Mouse (Mus musculus): Measurements from ENCODE around the gene Stt3a. TPM values are rescaled to one million over a fixed set of nuclear protein-coding genes. Genes with fewer than 3 reads are reported as not detected.
A peak's percentile ranks its signal among the peaks of the same experiment; 100 is the strongest.

Gene Stt3a
- polyA plus RNA-seq (2012; fragmentation: generic; extraction: Trizol), result 287 TPM
- long read RNA-seq, experiment 1, full-length matches to known transcripts, result 128 of 157 reads
- long read RNA-seq, experiment 1, partial matches to known transcripts, result 22 of 157 reads
- long read RNA-seq, experiment 1, other reads (novel, unspliced or antisense), result 7 of 157 reads
- long read RNA-seq, experiment 2, full-length matches to known transcripts, result 1,098 of 1,248 reads
- long read RNA-seq, experiment 2, partial matches to known transcripts, result 93 of 1,248 reads
- long read RNA-seq, experiment 2, other reads (novel, unspliced or antisense), result 57 of 1,248 reads

DNA sequence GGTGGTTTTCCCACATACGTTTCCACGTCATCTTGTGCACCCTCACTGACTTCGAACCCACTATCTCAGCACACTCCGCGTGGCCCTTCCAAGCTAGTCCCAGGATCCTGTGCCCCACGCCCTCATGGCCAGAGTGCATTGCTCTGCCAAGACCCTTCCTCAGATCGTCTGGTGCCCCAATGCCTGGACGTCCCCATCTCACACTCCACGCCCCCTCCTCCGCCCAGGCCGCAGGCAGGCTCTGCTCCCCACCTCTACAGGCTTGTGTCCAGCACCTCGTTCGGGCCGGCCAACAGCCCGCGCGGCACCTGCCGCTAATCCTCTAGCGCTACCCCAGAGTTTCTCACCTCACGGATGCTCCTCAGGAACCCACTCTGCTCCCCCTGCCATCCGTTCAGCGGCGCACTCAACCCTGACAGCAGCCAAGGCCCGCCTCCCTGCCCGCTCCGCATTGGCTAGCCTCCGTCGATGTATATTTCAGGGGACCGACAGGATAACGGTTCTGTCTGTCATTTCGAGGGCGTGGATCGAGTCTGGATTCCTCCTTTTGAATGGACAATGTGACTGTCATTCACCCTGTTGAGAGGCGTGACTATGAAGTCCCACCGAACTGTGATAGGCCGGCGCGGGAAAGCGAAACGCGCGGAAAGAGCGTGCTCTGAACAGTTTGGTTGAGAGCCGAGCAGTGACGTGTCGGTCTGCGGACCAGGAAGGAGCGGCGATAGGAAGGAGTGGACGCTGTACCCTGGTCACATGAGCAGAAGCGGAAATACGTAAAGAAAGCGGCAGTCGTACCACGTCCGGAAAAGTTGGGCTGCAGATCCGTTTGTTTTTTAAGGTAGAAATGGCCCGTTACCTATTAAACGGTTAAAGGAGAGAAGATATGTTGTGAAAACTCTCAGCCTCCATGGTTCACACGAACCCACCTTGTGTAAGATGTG, at the start of gene Stt3a:
Gene Stt3a, minus strand, starts transcription at position 477 of the 941 bp plus-strand sequence.
- H3K36me3 ChIP-seq (ENCODE audit: control insufficient read depth, insufficient read depth), result peaks cover 28% of the 10 kb centered on the region
- TF ChIP-seq USF1 (IDR thresholded peaks at IDR 0.05; ENCODE audit: low read depth) (peak; percentile 98), CEBPB (IDR thresholded peaks at IDR 0.05; ENCODE audit: low read depth) (no peak), CTCF (IDR thresholded peaks at IDR 0.05; ENCODE audit: control insufficient read depth, insufficient read depth, insufficient read length) (no peak), FOSL1 (IDR thresholded peaks at IDR 0.05; ENCODE audit: insufficient read depth, low read length, poor library complexity, severe bottlenecking) (no peak), MAX (IDR thresholded peaks at IDR 0.05) (peak; percentile 79), MYOG (IDR thresholded peaks at IDR 0.05; ENCODE audit: control insufficient read depth, extremely low read depth, insufficient read length) (no peak), MYOD1 (IDR thresholded peaks at IDR 0.05; ENCODE audit: control insufficient read depth, insufficient read length, low read depth) (no peak)
- H3K27me3 ChIP-seq (ENCODE audit: control insufficient read depth, insufficient read depth, insufficient read length), result no peaks in the 10 kb centered on the region

DNA sequence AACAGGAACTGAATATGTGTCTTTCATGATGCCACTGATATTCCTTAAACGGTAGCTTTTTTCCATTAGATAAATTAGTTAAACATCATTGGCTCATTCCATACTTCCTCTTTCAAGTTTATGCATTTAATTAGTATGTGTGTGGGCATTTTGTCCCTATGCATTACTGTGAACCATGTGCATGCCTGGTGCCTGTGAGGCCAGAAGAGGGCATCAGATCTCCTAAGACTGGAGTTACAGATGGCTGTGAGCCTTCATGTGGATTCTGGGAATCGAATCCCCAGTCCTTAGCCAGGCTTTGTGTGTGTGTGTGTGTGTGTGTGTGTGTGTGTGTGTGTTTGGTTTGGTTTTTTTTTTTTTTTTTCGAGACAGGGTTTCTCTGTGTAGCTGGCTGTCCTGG, 47.0 kb upstream of the Stt3a start:
- peaks cover 9% of the 10 kb centered on the region for H3K27me3 ChIP-seq (ENCODE audit: control insufficient read depth, insufficient read depth, insufficient read length)
- no peak overlapping the region for H3ac ChIP-seq (ENCODE audit: control insufficient read depth, insufficient read length, low read depth)
- H3K4me3 ChIP-seq (ENCODE audit: insufficient read depth, poor library complexity, severe bottlenecking), result no peak overlapping the region
- no peaks in the 10 kb centered on the region for H3K79me3 ChIP-seq (ENCODE audit: low read depth)
- no peaks in the 10 kb centered on the region for H3K79me2 ChIP-seq (ENCODE audit: control insufficient read depth, insufficient read depth)
- peak; percentile 30 for TF ChIP-seq CTCF (IDR thresholded peaks at IDR 0.05; ENCODE audit: control insufficient read depth, insufficient read depth, insufficient read length)
- TF ChIP-seq CEBPB (IDR thresholded peaks at IDR 0.05; ENCODE audit: low read depth), result no peak
- H3K36me3 ChIP-seq (ENCODE audit: control insufficient read depth, insufficient read depth), result no peaks in the 10 kb centered on the region

More for the DNA sequence above, at the start of gene Stt3a:
- H3ac ChIP-seq (ENCODE audit: control insufficient read depth, insufficient read length, low read depth), result peak within 1 kb of the TSS; percentile 96
- peaks cover 32% of the 10 kb centered on the region for H3K79me3 ChIP-seq (ENCODE audit: low read depth)
- peak within 1 kb of the TSS; percentile 96 for H3K4me3 ChIP-seq (ENCODE audit: insufficient read depth, poor library complexity, severe bottlenecking)
- peaks cover 45% of the 10 kb centered on the region for H3K79me2 ChIP-seq (ENCODE audit: control insufficient read depth, insufficient read depth)

DNA sequence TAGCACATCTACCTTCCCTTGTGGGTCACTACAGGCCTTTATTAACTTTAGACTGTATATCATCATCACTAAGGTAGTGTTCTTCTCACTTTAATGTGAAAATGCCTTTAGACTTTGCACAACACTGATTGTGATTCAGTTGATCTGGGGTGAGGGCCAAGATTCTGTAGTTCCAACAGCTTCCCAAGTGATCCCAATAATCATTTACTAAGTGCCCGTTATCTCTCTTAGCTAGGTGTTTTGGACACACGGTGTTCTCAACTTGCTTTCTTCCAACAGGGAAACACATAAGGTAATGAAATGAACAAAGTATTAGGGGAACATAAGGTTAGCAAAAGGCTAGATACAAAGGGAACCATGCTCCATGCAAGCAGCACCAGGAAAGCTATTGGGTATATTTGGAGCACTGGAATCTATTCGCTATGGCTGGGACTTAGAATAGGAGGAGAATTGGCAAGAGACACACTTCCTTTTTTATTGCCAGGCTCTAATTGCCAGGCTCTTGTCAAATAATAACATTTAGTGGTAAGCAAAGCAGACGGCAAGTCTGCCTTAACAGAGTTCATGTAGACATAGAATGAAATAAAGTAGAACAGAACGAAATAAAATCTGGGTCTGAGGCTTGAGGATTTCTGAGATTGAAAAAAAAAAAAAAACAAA, 40.8 kb upstream of the Stt3a start:
- Histone ChIP-seq H3K27me3 (ENCODE audit: control insufficient read depth, insufficient read depth, insufficient read length) (no peaks in the 10 kb centered on the region), H3K4me3 (ENCODE audit: insufficient read depth, poor library complexity, severe bottlenecking) (no peak overlapping the region), H3K79me2 (ENCODE audit: control insufficient read depth, insufficient read depth) (no peaks in the 10 kb centered on the region), H3K36me3 (ENCODE audit: control insufficient read depth, insufficient read depth) (no peaks in the 10 kb centered on the region), H3ac (ENCODE audit: control insufficient read depth, insufficient read length, low read depth) (no peak overlapping the region), H3K79me3 (ENCODE audit: low read depth) (no peaks in the 10 kb centered on the region)
- no peak for TF ChIP-seq MAX (IDR thresholded peaks at IDR 0.05)
- TF ChIP-seq CTCF (IDR thresholded peaks at IDR 0.05; ENCODE audit: control insufficient read depth, insufficient read depth, insufficient read length), result no peak
- no peak for TF ChIP-seq USF1 (IDR thresholded peaks at IDR 0.05; ENCODE audit: low read depth)
- no peak for TF ChIP-seq MYOG (IDR thresholded peaks at IDR 0.05; ENCODE audit: control insufficient read depth, extremely low read depth, insufficient read length)
- TF ChIP-seq FOSL1 (IDR thresholded peaks at IDR 0.05; ENCODE audit: insufficient read depth, low read length, poor library complexity, severe bottlenecking), result no peak
- TF ChIP-seq CEBPB (IDR thresholded peaks at IDR 0.05; ENCODE audit: low read depth), result no peak
- TF ChIP-seq MYOD1 (IDR thresholded peaks at IDR 0.05; ENCODE audit: control insufficient read depth, insufficient read length, low read depth), result no peak

DNA sequence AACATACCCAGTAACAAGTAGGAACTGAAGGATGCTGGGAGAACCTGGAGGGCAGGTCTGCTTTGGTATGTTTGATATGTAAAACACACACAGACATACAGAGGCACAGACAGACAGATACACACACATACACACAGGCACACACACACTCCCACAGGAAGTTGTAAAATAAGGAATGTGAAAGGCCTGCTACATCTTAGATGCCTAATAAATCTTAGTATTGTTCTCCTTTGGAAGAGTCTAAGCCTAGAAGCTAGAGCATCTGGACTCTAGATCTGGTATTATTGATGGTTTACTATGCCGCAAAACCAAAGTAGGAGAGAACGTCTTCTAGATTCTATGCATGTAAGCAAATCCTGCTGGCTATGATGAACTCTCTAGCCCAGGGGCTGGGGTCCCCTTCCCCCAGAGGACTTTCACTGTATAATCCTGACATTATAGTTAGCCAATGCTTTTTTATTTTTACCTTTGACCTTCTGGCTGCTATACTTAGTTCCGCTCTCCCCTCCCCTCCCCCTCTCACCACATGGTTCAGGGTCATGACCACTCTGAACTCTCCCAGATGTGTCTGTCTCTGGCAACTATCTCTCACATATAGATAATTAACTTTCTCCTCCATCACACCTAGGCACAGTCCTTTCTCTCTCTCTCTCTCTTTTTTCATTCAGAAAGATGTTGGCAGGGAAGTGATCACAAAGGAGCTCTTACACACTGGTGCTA, 37.9 kb upstream of the Stt3a start:
- no peaks in the 10 kb centered on the region for H3K36me3 ChIP-seq (ENCODE audit: control insufficient read depth, insufficient read depth)
- H3K79me2 ChIP-seq (ENCODE audit: control insufficient read depth, insufficient read depth), result no peaks in the 10 kb centered on the region
- H3K79me3 ChIP-seq (ENCODE audit: low read depth), result no peaks in the 10 kb centered on the region
- TF ChIP-seq FOSL1 (IDR thresholded peaks at IDR 0.05; ENCODE audit: insufficient read depth, low read length, poor library complexity, severe bottlenecking), result no peak
- no peak for TF ChIP-seq MYOG (IDR thresholded peaks at IDR 0.05; ENCODE audit: control insufficient read depth, extremely low read depth, insufficient read length)
- TF ChIP-seq MYOD1 (IDR thresholded peaks at IDR 0.05; ENCODE audit: control insufficient read depth, insufficient read length, low read depth), result no peak
- TF ChIP-seq USF1 (IDR thresholded peaks at IDR 0.05; ENCODE audit: low read depth), result no peak
- TF ChIP-seq CEBPB (IDR thresholded peaks at IDR 0.05; ENCODE audit: low read depth), result no peak
- TF ChIP-seq CTCF (IDR thresholded peaks at IDR 0.05; ENCODE audit: control insufficient read depth, insufficient read depth, insufficient read length), result no peak
- no peak for TF ChIP-seq MAX (IDR thresholded peaks at IDR 0.05)
- no peaks in the 10 kb centered on the region for H3K27me3 ChIP-seq (ENCODE audit: control insufficient read depth, insufficient read depth, insufficient read length)
- no peak overlapping the region for H3K4me3 ChIP-seq (ENCODE audit: insufficient read depth, poor library complexity, severe bottlenecking)
- no peak overlapping the region for H3ac ChIP-seq (ENCODE audit: control insufficient read depth, insufficient read length, low read depth)

DNA sequence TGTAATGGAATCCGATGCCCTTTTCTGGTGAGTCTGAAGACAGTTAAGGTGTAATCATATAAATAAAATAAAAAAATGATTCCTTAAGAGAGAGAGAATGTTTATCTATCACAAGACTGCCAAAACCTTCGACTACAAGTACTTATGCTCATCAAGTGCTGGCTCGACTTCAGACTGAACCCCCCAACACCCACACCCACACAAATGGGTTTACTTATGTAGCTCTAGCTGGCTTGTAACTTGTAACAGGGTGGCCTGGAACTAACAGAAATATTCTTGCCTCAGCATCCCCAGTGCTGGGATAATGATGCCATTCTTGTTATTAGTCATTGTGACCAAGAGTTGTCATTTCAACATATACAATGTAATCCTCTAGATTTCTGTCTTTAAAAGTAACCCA, 36.4 kb upstream of the Stt3a start:
- H3K4me3 ChIP-seq (ENCODE audit: insufficient read depth, poor library complexity, severe bottlenecking), result no peak overlapping the region
- H3K36me3 ChIP-seq (ENCODE audit: control insufficient read depth, insufficient read depth), result no peaks in the 10 kb centered on the region
- H3ac ChIP-seq (ENCODE audit: control insufficient read depth, insufficient read length, low read depth), result no peak overlapping the region
- TF ChIP-seq MYOD1 (IDR thresholded peaks at IDR 0.05; ENCODE audit: control insufficient read depth, insufficient read length, low read depth) (no peak), CTCF (IDR thresholded peaks at IDR 0.05; ENCODE audit: control insufficient read depth, insufficient read depth, insufficient read length) (no peak), MAX (IDR thresholded peaks at IDR 0.05) (no peak), CEBPB (IDR thresholded peaks at IDR 0.05; ENCODE audit: low read depth) (no peak), USF1 (IDR thresholded peaks at IDR 0.05; ENCODE audit: low read depth) (no peak), FOSL1 (IDR thresholded peaks at IDR 0.05; ENCODE audit: insufficient read depth, low read length, poor library complexity, severe bottlenecking) (no peak), MYOG (IDR thresholded peaks at IDR 0.05; ENCODE audit: control insufficient read depth, extremely low read depth, insufficient read length) (no peak)
- no peaks in the 10 kb centered on the region for H3K27me3 ChIP-seq (ENCODE audit: control insufficient read depth, insufficient read depth, insufficient read length)
- no peaks in the 10 kb centered on the region for H3K79me3 ChIP-seq (ENCODE audit: low read depth)
- no peaks in the 10 kb centered on the region for H3K79me2 ChIP-seq (ENCODE audit: control insufficient read depth, insufficient read depth)

All from C2C12 (cell line).